Mouse (Mus musculus): ENCODE results near the gene Crispld2.

- TF ChIP-seq CTCF (IDR thresholded peaks at IDR 0.05; ENCODE audit: borderline replicate concordance, control insufficient read depth, extremely low read depth, insufficient read depth, low read length, poor library complexity) = no peak
- no peak for TF ChIP-seq POLR2A (IDR thresholded peaks at IDR 0.05; ENCODE audit: control insufficient read depth, extremely low read depth, insufficient read depth, low read length, poor library complexity)
These were observed 17.0 kb downstream of the Crispld2 start for GRCm38 (mm10) chr8:120009284-120009683.
